Mouse (Mus musculus): ENCODE measurements at regions not wholly inside any gene's neighbourhood (a gene's known extent, or its start where the extent isn't known, plus 50 kb on each side); places are given as distances from the start of the nearest gene placed in this dataset.

DNA sequence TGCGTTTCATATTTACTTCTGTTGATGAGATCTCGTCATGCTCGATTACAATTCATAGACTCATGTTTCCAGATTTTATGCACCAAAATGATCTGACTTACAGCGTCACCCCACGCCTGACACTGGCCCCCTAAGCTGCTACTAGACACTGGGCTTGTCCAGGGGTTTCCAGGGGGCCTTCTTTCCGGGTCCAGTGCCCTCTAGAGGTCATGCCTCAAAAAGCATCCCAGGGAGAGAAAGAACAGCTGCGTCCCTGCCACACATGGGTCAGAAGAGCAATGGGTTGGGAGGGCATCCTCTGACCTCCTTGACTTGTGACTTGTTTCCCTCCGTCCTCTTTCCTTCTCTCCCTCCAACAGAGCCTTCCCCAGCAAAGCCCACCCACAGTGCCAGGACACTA lies 109.2 kb upstream of the Csf3r start:
- H3K4me3 ChIP-seq (ENCODE audit: low read depth, low read length) = no peak overlapping the region
- peaks cover 6% of the 10 kb centered on the region; the same call in 1 of the 2 replicates for H3K27me3 ChIP-seq (replicated peaks; ENCODE audit: control insufficient read depth, insufficient read depth, low read length)
- WGBS = 38% methylated on average over 8 of the region's 8 CpGs
- H3K9ac ChIP-seq (ENCODE audit: low read depth, low read length) = no peak overlapping the region
- H3K9me3 ChIP-seq (ENCODE audit: control insufficient read depth) = no peaks in the 10 kb centered on the region
- H3K4me2 ChIP-seq (replicated peaks; ENCODE audit: low read depth) = no peak overlapping the region
- no peak for ATAC-seq
- no peaks in the 10 kb centered on the region for H3K4me1 ChIP-seq (replicated peaks; ENCODE audit: control insufficient read depth, insufficient read depth, low read length)
- H3K27ac ChIP-seq (ENCODE audit: low read depth, low read length) = no peak overlapping the region
- H3K36me3 ChIP-seq (ENCODE audit: control insufficient read depth, insufficient read depth) = no peaks in the 10 kb centered on the region
- TF ChIP-seq CTCF (IDR thresholded peaks at IDR 0.05; ENCODE audit: low read depth) = peak; percentile 46

GRCm38 (mm10) chr4:125917210-125917609 lies 107.1 kb upstream of the Csf3r start:
- no peak overlapping the region for H3K4me3 ChIP-seq (ENCODE audit: low read depth, low read length)
- H3K36me3 ChIP-seq (ENCODE audit: control insufficient read depth, insufficient read depth) = no peaks in the 10 kb centered on the region
- WGBS = 56% methylated on average over 6 of the region's 6 CpGs
- TF ChIP-seq CTCF (IDR thresholded peaks at IDR 0.05; ENCODE audit: low read depth) = no peak
- no peak overlapping the region for H3K4me2 ChIP-seq (replicated peaks; ENCODE audit: low read depth)
- no peaks in the 10 kb centered on the region for H3K4me1 ChIP-seq (replicated peaks; ENCODE audit: control insufficient read depth, insufficient read depth, low read length)
- H3K9ac ChIP-seq (ENCODE audit: low read depth, low read length) = no peak overlapping the region
- H3K27ac ChIP-seq (ENCODE audit: low read depth, low read length) = no peak overlapping the region
- no peaks in the 10 kb centered on the region for H3K9me3 ChIP-seq (ENCODE audit: control insufficient read depth)
- H3K27me3 ChIP-seq (replicated peaks; ENCODE audit: control insufficient read depth, insufficient read depth, low read length) = peaks cover 5% of the 10 kb centered on the region; the same call in 1 of the 2 replicates
- no peak for ATAC-seq

DNA sequence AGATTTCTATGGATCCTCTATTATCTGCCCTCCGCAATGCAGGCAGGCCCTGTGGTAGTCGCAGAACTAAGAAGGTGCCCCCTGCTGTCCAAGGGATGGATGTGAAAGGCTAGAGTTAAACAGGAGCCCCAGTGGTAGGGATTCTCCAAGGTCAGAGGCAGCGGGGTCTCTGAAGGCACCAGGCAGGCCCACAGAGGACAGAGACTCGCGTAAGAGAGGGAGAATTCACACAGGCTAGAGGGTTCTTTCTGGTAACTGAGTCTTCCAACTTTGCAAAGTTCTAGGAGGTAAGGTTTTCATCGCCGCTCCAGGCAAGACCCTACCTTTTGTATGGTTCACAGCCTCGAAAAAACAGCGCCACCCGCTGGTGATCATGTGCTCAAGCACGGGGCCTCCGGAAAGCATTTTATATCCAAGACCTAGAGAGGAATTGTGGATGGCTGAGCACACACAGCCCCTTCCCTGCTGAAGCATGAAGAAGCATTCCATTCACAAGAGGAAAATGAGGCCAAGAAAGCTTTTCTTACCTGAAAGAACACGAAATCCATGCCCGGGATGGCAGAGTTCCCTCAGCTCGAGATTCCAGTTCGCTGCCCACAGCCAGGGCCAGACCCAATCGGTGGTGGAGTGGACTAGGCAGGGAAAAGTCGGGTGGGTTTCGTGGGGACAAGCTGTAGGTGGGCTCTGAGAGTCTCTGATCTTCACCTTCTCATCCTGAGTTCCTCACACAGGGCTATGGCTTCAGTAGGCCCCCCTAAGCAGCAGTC lies 102.6 kb upstream of the Csf3r start:
- peak; percentile 41 for TF ChIP-seq CTCF (IDR thresholded peaks at IDR 0.05; ENCODE audit: low read depth)
- Histone ChIP-seq H3K27me3 (replicated peaks; ENCODE audit: control insufficient read depth, insufficient read depth, low read length) (no peaks in the 10 kb centered on the region; the same call in 1 of the 2 replicates), H3K27ac (ENCODE audit: low read depth, low read length) (no peak overlapping the region), H3K36me3 (ENCODE audit: control insufficient read depth, insufficient read depth) (no peaks in the 10 kb centered on the region), H3K9me3 (ENCODE audit: control insufficient read depth) (no peaks in the 10 kb centered on the region), H3K4me1 (replicated peaks; ENCODE audit: control insufficient read depth, insufficient read depth, low read length) (no peaks in the 10 kb centered on the region), H3K4me3 (ENCODE audit: low read depth, low read length) (no peak overlapping the region), H3K9ac (ENCODE audit: low read depth, low read length) (no peak overlapping the region), H3K4me2 (replicated peaks; ENCODE audit: low read depth) (no peak overlapping the region)
- no peak for ATAC-seq
- 18% methylated on average over 19 of the region's 19 CpGs for WGBS

- no peak overlapping the region for H3K4me2 ChIP-seq (replicated peaks; ENCODE audit: low read depth)
- no peak overlapping the region for H3K27ac ChIP-seq (ENCODE audit: low read depth, low read length)
- 21% methylated on average over 11 of the region's 11 CpGs for WGBS
- H3K4me1 ChIP-seq (replicated peaks; ENCODE audit: control insufficient read depth, insufficient read depth, low read length) = no peaks in the 10 kb centered on the region
- no peak overlapping the region for H3K4me3 ChIP-seq (ENCODE audit: low read depth, low read length)
- H3K27me3 ChIP-seq (replicated peaks; ENCODE audit: control insufficient read depth, insufficient read depth, low read length) = no peaks in the 10 kb centered on the region; the same call in 1 of the 2 replicates
- TF ChIP-seq CTCF (IDR thresholded peaks at IDR 0.05; ENCODE audit: low read depth) = no peak
- no peak for ATAC-seq
- H3K9ac ChIP-seq (ENCODE audit: low read depth, low read length) = 0 out of 2 replicates have a peak overlapping the region, but pooled peaks have one; percentile 7
- H3K9me3 ChIP-seq (ENCODE audit: control insufficient read depth) = no peaks in the 10 kb centered on the region
- no peaks in the 10 kb centered on the region for H3K36me3 ChIP-seq (ENCODE audit: control insufficient read depth, insufficient read depth)
These were observed 102.0 kb upstream of the Csf3r start for GRCm38 (mm10) chr4:125922317-125922878.

DNA sequence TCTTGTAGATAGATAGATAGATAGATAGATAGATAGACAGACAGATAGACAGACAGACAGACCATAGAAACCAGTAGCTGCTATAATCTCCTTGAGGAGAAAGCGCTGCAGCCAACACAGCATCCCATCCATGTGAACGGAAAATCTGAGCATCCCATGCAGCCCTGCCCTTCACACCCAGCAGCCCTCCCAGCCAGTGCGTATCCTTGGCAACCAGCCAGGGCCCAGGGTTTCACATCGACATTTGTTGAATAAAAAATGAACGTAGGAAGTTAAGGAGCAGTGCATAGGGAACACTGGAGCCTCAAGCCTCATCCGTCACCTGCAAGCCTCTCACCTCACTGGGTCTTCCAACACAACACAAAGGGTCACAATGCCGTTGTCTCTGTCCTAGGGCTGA lies 101.1 kb upstream of the Csf3r start:
- Histone ChIP-seq H3K4me2 (replicated peaks; ENCODE audit: low read depth) (no peak overlapping the region), H3K4me1 (replicated peaks; ENCODE audit: control insufficient read depth, insufficient read depth, low read length) (no peaks in the 10 kb centered on the region), H3K9me3 (ENCODE audit: control insufficient read depth) (no peaks in the 10 kb centered on the region), H3K36me3 (ENCODE audit: control insufficient read depth, insufficient read depth) (no peaks in the 10 kb centered on the region), H3K27me3 (replicated peaks; ENCODE audit: control insufficient read depth, insufficient read depth, low read length) (no peaks in the 10 kb centered on the region; the same call in 1 of the 2 replicates), H3K27ac (ENCODE audit: low read depth, low read length) (no peak overlapping the region), H3K9ac (ENCODE audit: low read depth, low read length) (no peak overlapping the region), H3K4me3 (ENCODE audit: low read depth, low read length) (no peak overlapping the region)
- 54% methylated on average over 7 of the region's 7 CpGs for WGBS
- no peak for TF ChIP-seq CTCF (IDR thresholded peaks at IDR 0.05; ENCODE audit: low read depth)
- ATAC-seq = no peak

DNA sequence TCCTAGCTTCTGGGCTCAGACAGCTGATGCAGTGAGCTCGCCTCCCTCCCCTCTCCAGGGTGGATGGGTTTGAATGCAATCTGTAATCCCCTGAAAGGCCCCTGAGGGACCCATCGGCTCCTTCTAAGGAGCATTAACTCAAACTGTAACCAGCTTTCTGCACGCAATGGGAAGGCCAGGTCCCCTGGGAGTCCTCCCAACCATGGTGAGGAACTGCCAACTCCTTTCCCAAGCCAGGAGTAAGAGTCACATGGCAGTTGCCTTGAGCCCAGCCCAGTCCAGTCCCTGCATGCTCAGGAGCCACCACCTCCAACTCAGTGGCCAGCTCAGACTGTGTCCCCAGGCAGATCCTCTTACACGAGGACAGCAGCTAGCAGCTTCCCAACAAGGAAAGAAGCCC lies 96.2 kb upstream of the Csf3r start:
- Histone ChIP-seq H3K27ac (ENCODE audit: low read depth, low read length) (no peak overlapping the region), H3K9me3 (ENCODE audit: control insufficient read depth) (no peaks in the 10 kb centered on the region), H3K36me3 (ENCODE audit: control insufficient read depth, insufficient read depth) (no peaks in the 10 kb centered on the region), H3K9ac (ENCODE audit: low read depth, low read length) (no peak overlapping the region), H3K4me2 (replicated peaks; ENCODE audit: low read depth) (no peak overlapping the region), H3K27me3 (replicated peaks; ENCODE audit: control insufficient read depth, insufficient read depth, low read length) (no peaks in the 10 kb centered on the region; the same call in 1 of the 2 replicates), H3K4me1 (replicated peaks; ENCODE audit: control insufficient read depth, insufficient read depth, low read length) (no peaks in the 10 kb centered on the region), H3K4me3 (ENCODE audit: low read depth, low read length) (no peak overlapping the region)
- 59% methylated on average over 4 of the region's 4 CpGs for WGBS
- TF ChIP-seq CTCF (IDR thresholded peaks at IDR 0.05; ENCODE audit: low read depth) = no peak
- ATAC-seq = no peak

Measured in intestine, postnatal 0 days (tissue).